Mouse (Mus musculus): ENCODE results near the gene Tubb2b.

GRCm38 (mm10) chr13:34128276-34129114, 1.8 kb downstream of the Tubb2b start:
- TF ChIP-seq POLR2A (IDR thresholded peaks at IDR 0.05; ENCODE audit: low read depth, low read length) (no peak), CTCF (IDR thresholded peaks at IDR 0.05; ENCODE audit: extremely low read depth, insufficient read depth, insufficient read length, insufficient replicate concordance) (no peak)

Data from spleen, adult 2 months (tissue).